Comparison of ENCODE assay signal across 8 mouse cellular contexts in the genomic region with DNA sequence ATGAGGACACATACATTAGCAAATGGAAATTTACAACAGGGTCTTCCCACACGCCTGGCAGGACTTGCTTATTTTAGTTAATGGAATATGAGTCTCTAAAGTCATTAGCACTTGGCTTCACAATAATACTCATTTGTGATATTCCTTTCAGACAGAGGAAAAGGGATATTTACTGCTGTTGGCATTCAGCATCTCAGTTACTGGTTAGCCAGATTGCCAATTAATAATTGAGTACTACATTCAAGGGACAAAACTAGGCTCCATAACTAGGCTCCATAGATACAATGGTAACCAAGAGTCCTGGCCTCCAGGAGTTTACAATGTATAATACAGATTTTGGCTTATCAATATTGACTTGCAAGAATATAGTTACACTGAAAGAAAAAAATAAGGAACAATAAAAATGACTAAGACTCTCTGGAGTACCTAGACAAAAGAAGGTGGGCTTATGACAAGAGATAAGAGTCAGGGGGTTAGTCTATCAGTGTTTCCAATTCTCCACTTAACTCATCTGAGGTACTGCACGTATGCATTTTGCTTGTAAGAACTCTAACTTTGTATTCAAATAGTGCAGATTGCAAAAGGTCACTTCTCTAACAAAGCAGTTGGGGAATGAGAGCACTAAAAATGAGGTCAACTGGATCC. TPM values are rescaled to one million over a fixed set of nuclear protein-coding genes. Genes with fewer than 3 reads are reported as not detected.
DNase-seq lines count a peak whose midpoint lies in the region; ATAC-seq and TF ChIP-seq lines count a peak whose summit lies in the region.

No protein-coding gene starts in this region.

- TF ChIP-seq CTCF in kidney, postnatal 0 days (IDR thresholded peaks at IDR 0.05; ENCODE audit: low read depth): no peak
- no peak for TF ChIP-seq CTCF in hindbrain, postnatal 0 days (IDR thresholded peaks at IDR 0.05; ENCODE audit: low read depth)

- H3K9ac ChIP-seq in kidney, postnatal 0 days (ENCODE audit: low read depth, low read length): no peak overlapping the region; the same call in 1 of the 2 replicates
- no peak overlapping the region for H3K9ac ChIP-seq in embryonic facial prominence, embryonic 14.5 days (ENCODE audit: low read depth, low read length)
- peak overlapping the region; percentile 97 for H3K9ac ChIP-seq in hindbrain, postnatal 0 days (replicated peaks; ENCODE audit: low read length)
- peak overlapping the region; percentile 94 for H3K9ac ChIP-seq in midbrain, embryonic 16.5 days (ENCODE audit: low read depth, low read length)

- no peaks in the 10 kb centered on the region for H3K27me3 ChIP-seq in kidney, postnatal 0 days (ENCODE audit: insufficient read depth, low read length)
- no peaks in the 10 kb centered on the region for H3K27me3 ChIP-seq in embryonic facial prominence, embryonic 14.5 days (replicated peaks; ENCODE audit: control insufficient read depth, insufficient read depth, low read length)
- H3K27me3 ChIP-seq in hindbrain, postnatal 0 days (ENCODE audit: insufficient read depth, low read length): no peaks in the 10 kb centered on the region
- no peaks in the 10 kb centered on the region for H3K27me3 ChIP-seq in midbrain, embryonic 16.5 days (ENCODE audit: control insufficient read depth, insufficient read depth, low read depth, low read length)

- DNase-seq in kidney, postnatal 0 days (ENCODE audit: low spot score): no peak
- no peak for DNase-seq in kidney, postnatal 4 days
- no peak for DNase-seq in embryonic facial prominence, embryonic 14.5 days (ENCODE audit: low spot score)
- no peak for DNase-seq in hindbrain, postnatal 0 days (ENCODE audit: low spot score)
- no peak for DNase-seq in thymus, postnatal 0 days (ENCODE audit: low spot score)
- no peak for DNase-seq in thymus, postnatal 25 days

- no peaks in the 10 kb centered on the region for H3K9me3 ChIP-seq in kidney, postnatal 0 days (replicated peaks; ENCODE audit: low read length)
- no peaks in the 10 kb centered on the region for H3K9me3 ChIP-seq in embryonic facial prominence, embryonic 14.5 days (ENCODE audit: control insufficient read depth, low read length)
- no peaks in the 10 kb centered on the region for H3K9me3 ChIP-seq in hindbrain, postnatal 0 days (ENCODE audit: low read length)
- H3K9me3 ChIP-seq in midbrain, embryonic 16.5 days (replicated peaks; ENCODE audit: control insufficient read depth, low read length, poor library complexity, severe bottlenecking): no peaks in the 10 kb centered on the region

- 36% methylated on average over 2 of the region's 2 CpGs for WGBS in kidney, postnatal 0 days
- 66% methylated on average over 2 of the region's 2 CpGs for WGBS in embryonic facial prominence, embryonic 14.5 days
- 51% methylated on average over 2 of the region's 2 CpGs for WGBS in hindbrain, postnatal 0 days
- WGBS in midbrain, embryonic 16.5 days: 57% methylated on average over 2 of the region's 2 CpGs

- H3K36me3 ChIP-seq in kidney, postnatal 0 days (ENCODE audit: insufficient read depth, low read length): no peaks in the 10 kb centered on the region
- H3K36me3 ChIP-seq in embryonic facial prominence, embryonic 14.5 days (ENCODE audit: control insufficient read depth, insufficient read depth, low read length): no peaks in the 10 kb centered on the region
- no peaks in the 10 kb centered on the region for H3K36me3 ChIP-seq in hindbrain, postnatal 0 days (ENCODE audit: insufficient read depth, low read length)
- H3K36me3 ChIP-seq in midbrain, embryonic 16.5 days (ENCODE audit: control insufficient read depth, insufficient read depth, low read length): no peaks in the 10 kb centered on the region

- ATAC-seq in kidney, postnatal 0 days (replicated peaks; ENCODE audit: low FRiP score, low read depth): no peak
- no peak for ATAC-seq in embryonic facial prominence, embryonic 14.5 days (ENCODE audit: low read depth)
- ATAC-seq in hindbrain, postnatal 0 days: no peak
- no peak for ATAC-seq in midbrain, embryonic 16.5 days
- no peak for ATAC-seq in erythroid progenitor cell, adult 5-6 weeks (replicated peaks; ENCODE audit: low FRiP score, poor library complexity, severe bottlenecking)

- H3K4me1 ChIP-seq in kidney, postnatal 0 days (replicated peaks; ENCODE audit: insufficient read depth, low read length): peaks cover 16% of the 10 kb centered on the region
- H3K4me1 ChIP-seq in embryonic facial prominence, embryonic 14.5 days (ENCODE audit: control insufficient read depth, insufficient read depth, low read length): peaks cover 44% of the 10 kb centered on the region
- peaks cover 42% of the 10 kb centered on the region for H3K4me1 ChIP-seq in hindbrain, postnatal 0 days (ENCODE audit: insufficient read depth, low read length)
- H3K4me1 ChIP-seq in midbrain, embryonic 16.5 days (ENCODE audit: control insufficient read depth, insufficient read depth, low read length): peaks cover 54% of the 10 kb centered on the region

- peak overlapping the region; percentile 88 for H3K4me2 ChIP-seq in kidney, postnatal 0 days (ENCODE audit: low read length)
- peak overlapping the region; percentile 87 for H3K4me2 ChIP-seq in embryonic facial prominence, embryonic 14.5 days (ENCODE audit: low read depth, low read length)
- peak overlapping the region; percentile 93 for H3K4me2 ChIP-seq in hindbrain, postnatal 0 days (ENCODE audit: low read depth, low read length)
- H3K4me2 ChIP-seq in midbrain, embryonic 16.5 days (ENCODE audit: low read length): peak overlapping the region; percentile 97

- H3K4me3 ChIP-seq in kidney, postnatal 0 days (replicated peaks; ENCODE audit: low read depth, low read length): peak overlapping the region; percentile 86; the same call in 1 of the 2 replicates
- peak overlapping the region; percentile 88 for H3K4me3 ChIP-seq in embryonic facial prominence, embryonic 14.5 days (ENCODE audit: low read depth, low read length)
- H3K4me3 ChIP-seq in hindbrain, postnatal 0 days (ENCODE audit: low read length): peak overlapping the region; percentile 89
- peak overlapping the region; percentile 92 for H3K4me3 ChIP-seq in midbrain, embryonic 16.5 days (ENCODE audit: low read depth, low read length)

- H3K27ac ChIP-seq in kidney, postnatal 0 days: no peak overlapping the region
- no peak overlapping the region for H3K27ac ChIP-seq in embryonic facial prominence, embryonic 14.5 days (replicated peaks; ENCODE audit: low read depth, low read length)
- no peak overlapping the region for H3K27ac ChIP-seq in hindbrain, postnatal 0 days
- H3K27ac ChIP-seq in midbrain, embryonic 16.5 days (ENCODE audit: low read length): no peak overlapping the region

RNA-seq across cellular contexts. Expression of a gene that starts 2.0 kb away (rescaled TPM):
- polyA plus RNA-seq in kidney, postnatal 0 days (2015; fragmentation: Nextera tagmentation; extraction: Ambion mirVana): 79.2 and 81.5 TPM in 2 replicates
- polyA plus RNA-seq in embryonic facial prominence, embryonic 14.5 days (2014; fragmentation: Nextera tagmentation; extraction: Ambion mirVana): 89.3 and 95.0 TPM in 2 replicates
- total RNA-seq in hindbrain, postnatal 0 days (2014; rRNA removed): 54.2 and 55.3 TPM in 2 replicates
- 122 and 132 TPM in 2 replicates for polyA plus RNA-seq in hindbrain, postnatal 0 days (2015; fragmentation: Nextera tagmentation; extraction: Ambion mirVana)
- 112 and 114 TPM in 2 replicates for polyA plus RNA-seq in midbrain, embryonic 16.5 days (2015; fragmentation: Nextera tagmentation; extraction: Ambion mirVana)
- 39.2 and 43.9 TPM in 2 replicates for polyA plus RNA-seq in thymus, postnatal 0 days (2015; fragmentation: Nextera tagmentation; extraction: Ambion mirVana)
- 34.6 and 38.6 TPM in 2 replicates for total RNA-seq in erythroid progenitor cell, adult 5-6 weeks (2015; ENCODE audit: low replicate concordance)
- 29.4 and 33.7 TPM in 2 replicates for total RNA-seq in erythroid progenitor cell, adult 5-6 weeks (2017; ENCODE audit: low replicate concordance)

Comparison
In these comparisons a context has a peak if more than half of its experiments do, and no peak if none do; other contexts are left out.
1. H3K9ac ChIP-seq: peak in hindbrain, postnatal 0 days (single experiment) and midbrain, embryonic 16.5 days (single experiment); none in kidney, postnatal 0 days (single experiment) and embryonic facial prominence, embryonic 14.5 days (single experiment).
2. Peak in every context shown above with its lines, with median percentiles within 50 percentile points of each other: H3K4me2 ChIP-seq and H3K4me3 ChIP-seq.